Mouse (Mus musculus): ENCODE measurements at regions not wholly inside any gene's neighbourhood (a gene's known extent, or its start where the extent isn't known, plus 50 kb on each side); places are given as distances from the start of the nearest gene placed in this dataset.
A peak's percentile ranks its signal among the peaks of the same experiment; 100 is the strongest.

- no peak for DNase-seq
Measured at GRCm38 (mm10) chr13:102593405-102594200, 99.8 kb upstream of the Cd180 start.

DNA sequence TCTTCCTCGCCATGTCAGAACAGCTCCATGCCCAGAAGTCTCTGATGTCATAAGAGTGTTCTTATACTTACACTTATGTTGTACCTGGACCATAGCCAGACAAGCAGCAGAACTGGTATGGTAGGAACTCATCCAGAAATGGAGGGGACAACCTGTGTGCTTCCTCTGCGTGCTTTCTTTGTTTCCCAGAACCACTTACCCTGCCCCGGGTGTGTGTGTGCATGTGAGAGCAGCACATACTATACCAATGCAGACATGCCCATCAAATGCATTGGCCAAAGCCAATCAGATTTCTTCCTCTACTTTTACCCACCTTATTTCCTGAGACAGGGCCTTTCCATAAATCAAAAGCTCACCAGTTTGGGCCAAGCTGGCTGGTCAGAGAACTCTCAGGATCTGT lies 99.2 kb upstream of the Cd180 start:
- no peak for DNase-seq

- no peak for DNase-seq
Measured at GRCm38 (mm10) chr13:102595602-102596001, 97.8 kb upstream of the Cd180 start.

DNA sequence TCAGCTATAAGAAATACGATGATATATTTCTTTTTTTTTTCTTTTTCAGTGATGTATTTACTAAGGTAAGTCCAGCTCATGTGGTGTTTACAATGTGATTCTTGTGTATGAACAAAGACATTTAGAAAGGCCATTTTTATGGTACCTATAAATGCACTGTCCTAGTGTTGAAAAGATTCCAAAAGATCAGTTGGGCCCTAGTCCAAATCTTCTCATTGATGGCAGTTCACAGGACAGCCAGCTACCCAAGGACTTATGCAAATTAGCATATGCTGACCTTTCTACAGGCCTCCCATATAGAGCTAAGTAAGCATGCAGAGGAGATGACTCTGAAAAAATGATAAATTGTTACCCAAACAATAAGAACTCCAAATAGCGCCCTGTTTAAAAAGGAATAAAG lies 97.3 kb upstream of the Cd180 start:
- DNase-seq, result no peak

DNA sequence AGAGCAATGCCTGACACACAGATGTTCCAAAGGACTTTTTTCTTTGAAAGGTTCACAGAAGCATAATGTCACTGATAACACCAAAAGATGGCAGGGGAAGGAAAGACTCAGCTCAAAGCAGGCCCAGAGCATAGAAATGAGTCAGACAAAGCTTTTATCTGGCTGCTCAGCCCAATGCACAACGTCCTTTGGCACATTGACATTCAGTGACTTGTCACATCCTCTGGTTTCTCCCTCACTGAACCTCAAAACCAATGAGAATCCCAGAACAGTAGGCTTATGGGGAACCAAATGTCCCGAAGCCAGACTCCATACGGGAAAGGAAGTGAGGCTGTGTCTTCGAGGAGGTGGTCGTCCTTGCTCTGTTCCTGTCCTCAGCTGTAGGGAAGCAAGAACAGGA lies 95.2 kb upstream of the Cd180 start:
- DNase-seq, result no peak

DNA sequence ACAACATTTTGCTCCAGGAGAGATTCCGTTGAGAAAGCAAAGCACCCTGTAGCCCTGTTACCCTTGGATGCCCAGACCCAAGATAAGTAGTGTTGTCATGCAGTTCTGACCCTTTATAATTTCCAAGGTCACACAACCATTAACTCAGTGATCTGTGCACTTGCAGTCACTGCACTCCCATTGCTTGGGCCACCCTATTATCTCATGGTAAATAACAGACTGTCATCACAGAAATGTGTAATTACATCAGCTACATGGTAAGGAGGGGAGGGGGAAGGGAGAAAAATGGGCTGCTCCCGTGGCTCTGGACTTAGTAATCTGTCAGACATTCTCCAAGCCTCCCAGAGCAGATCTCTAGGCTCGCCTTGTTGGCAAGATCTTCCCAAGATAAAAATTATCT lies 93.8 kb upstream of the Cd180 start:
- DNase-seq, result peak; percentile 75

DNA sequence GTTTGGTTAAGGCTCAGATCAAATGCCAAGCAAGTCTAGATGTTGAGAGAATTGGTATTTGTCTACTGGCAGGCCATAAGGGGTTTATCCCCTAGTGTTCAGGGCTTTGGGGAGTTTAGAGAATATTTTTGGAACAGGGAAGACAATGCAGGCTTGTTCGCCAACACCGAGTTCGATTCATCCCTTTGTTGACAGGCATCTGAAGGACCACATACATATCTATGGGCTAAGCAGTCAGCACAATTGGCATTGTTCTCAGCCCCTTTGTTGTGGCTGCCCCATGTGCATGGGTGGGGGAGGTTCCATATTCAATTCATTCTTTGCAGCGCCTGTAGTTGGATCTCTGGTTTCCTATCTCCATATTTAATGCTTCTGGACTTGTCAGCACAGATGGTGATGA lies 93.3 kb upstream of the Cd180 start:
- peak; percentile 85 for DNase-seq

- no peak for DNase-seq
Measured at GRCm38 (mm10) chr13:102624461-102624860, 68.9 kb upstream of the Cd180 start.

GRCm38 (mm10) chr13:102625171-102625835 lies 68.1 kb upstream of the Cd180 start:
- DNase-seq, result no peak

- DNase-seq, result no peak
Measured at GRCm38 (mm10) chr13:102625836-102626340, 67.5 kb upstream of the Cd180 start.

DNA sequence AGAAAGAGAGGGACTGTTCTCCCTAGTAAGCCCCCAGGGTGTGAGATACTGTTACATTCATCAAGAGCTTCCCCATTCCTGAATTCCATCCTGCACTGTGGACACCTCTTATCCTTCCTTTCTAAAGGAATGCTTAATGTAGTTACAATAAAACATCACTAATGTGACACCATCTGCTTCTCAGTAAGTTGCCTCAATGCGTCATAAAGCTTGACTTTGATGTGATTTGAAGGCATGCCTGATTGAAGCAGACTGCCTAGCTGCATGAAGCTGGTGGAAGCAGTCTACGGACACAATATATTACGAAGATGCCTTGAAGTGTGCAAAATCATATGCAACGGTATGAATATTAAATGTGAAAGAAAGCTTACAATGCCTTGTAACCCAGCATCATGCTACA lies 65.6 kb upstream of the Cd180 start:
- DNase-seq, result peak; percentile 59

- DNase-seq, result peak; percentile 77
Measured at GRCm38 (mm10) chr13:102629176-102629575, 64.2 kb upstream of the Cd180 start.

GRCm38 (mm10) chr13:102634236-102634957 lies 59.0 kb upstream of the Cd180 start:
- DNase-seq, result no peak

- DNase-seq, result no peak
Measured at GRCm38 (mm10) chr13:102636032-102636431, 57.3 kb upstream of the Cd180 start.

DNA sequence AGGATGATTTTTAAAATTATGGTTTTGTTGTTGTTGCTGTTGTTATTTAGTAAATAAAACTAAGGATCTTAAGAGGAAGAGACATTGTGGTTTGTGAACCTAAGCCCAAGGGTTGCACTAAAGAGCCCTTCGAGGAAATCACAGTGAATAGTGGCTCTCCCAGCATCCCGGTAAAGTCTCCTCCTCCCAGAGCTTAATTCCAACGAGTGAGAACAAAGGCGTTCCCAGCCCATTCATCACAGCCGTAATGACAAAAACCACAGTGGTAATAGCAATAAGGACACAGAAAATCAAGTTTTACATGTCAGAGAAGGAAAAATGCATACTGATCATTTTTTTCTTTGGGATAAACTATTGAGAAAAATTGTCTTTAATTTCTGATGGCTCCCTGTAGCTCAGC lies 56.3 kb upstream of the Cd180 start:
- no peak for DNase-seq

GRCm38 (mm10) chr13:102639651-102640050 lies 53.7 kb upstream of the Cd180 start:
- no peak for DNase-seq

DNA sequence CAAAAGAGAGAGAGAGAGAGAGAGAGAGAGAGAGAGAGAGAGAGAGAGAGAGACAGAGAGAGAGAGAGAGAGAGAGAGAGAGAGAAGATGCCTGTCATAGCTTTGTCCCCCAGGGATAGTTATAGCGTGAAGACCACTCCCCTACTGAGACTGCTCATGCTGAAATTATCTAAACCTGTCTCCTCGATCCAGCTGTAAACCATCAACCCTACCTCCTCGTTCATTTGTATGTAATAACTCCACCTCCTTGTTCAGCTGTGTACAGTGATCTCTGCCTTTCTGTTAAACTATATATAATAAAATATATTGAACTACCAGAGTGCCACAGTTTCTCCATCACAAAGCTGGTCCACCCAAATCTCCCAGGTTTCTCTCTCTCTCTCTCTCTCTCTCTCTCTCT lies 53.2 kb upstream of the Cd180 start:
- no peak for DNase-seq

All from retina, postnatal 1 day (tissue).